Mouse (Mus musculus) hindbrain, embryonic 13.5 days (tissue): ENCODE measurements around the gene Gm20388. TPM values are rescaled to one million over a fixed set of nuclear protein-coding genes. Genes with fewer than 3 reads are reported as not detected.

Source experiments
- ATAC-seq: fragments of 200-750 bp; cut with Nextera tagmentation; 2 replicates; pipeline ENCODE4 v1.8.0; 2017; ENCODE audit warnings: moderate TSS enrichment; ENCODE audit not compliant: low FRiP score
- H3K27ac ChIP-seq: fragments of 300-500 bp; sonication (generic); 2 replicates; pipeline ENCODE4 v1.5.1; 2015; ENCODE audit warnings: inconsistent platforms, mild to moderate bottlenecking, moderate library complexity
- H3K27me3 ChIP-seq: fragments of 300-500 bp; sonication (generic); 2 replicates; pipeline ENCODE4 v1.6.1; 2015; ENCODE audit warnings: mild to moderate bottlenecking, inconsistent platforms
- H3K36me3 ChIP-seq: fragments of 300-500 bp; sonication (generic); 2 replicates; pipeline ENCODE4 v1.6.1; 2015; ENCODE audit warnings: mild to moderate bottlenecking, inconsistent platforms
- H3K4me1 ChIP-seq: fragments of 300-500 bp; sonication (generic); replicated peaks from 2 replicates; pipeline ENCODE4 v1.6.1; 2015; ENCODE audit warnings: inconsistent platforms
- H3K4me2 ChIP-seq: fragments of 300-500 bp; sonication (generic); 2 replicates; pipeline ENCODE4 v1.6.1; 2015; ENCODE audit warnings: inconsistent platforms, mild to moderate bottlenecking, moderate library complexity
- H3K4me3 ChIP-seq: fragments of 300-500 bp; sonication (generic); 2 replicates; pipeline ENCODE4 v1.5.1; 2015; ENCODE audit warnings: mild to moderate bottlenecking, inconsistent platforms
- H3K9ac ChIP-seq: fragments of 300-500 bp; sonication (generic); 2 replicates; pipeline ENCODE4 v1.6.1; 2015; ENCODE audit warnings: mild to moderate bottlenecking, inconsistent platforms
- H3K9me3 ChIP-seq: fragments of 300-500 bp; sonication (generic); 2 replicates; pipeline ENCODE4 v1.6.1; 2016; ENCODE audit warnings: inconsistent platforms
- WGBS: fragments of 180-500 bp; shearing (Covaris S2); methylation state at CpG from one replicate; pipeline ENCODE4 v1.1.7; 2015; 5-methylcytosine and 5-hydroxymethylcytosine counted together
- polyA plus RNA-seq: library from polyadenylated mRNA; unstranded; fragments of >200 nt; fragmentation: Nextera tagmentation; extraction: Ambion mirVana; gene quantifications from 2 replicates; pipeline ENCODE4 v1.2.1, GENCODE M21; 2015

The Gm20388 gene
- polyA plus RNA-seq, 1 experiment from 2014 or later = 1.9 TPM

DNA sequence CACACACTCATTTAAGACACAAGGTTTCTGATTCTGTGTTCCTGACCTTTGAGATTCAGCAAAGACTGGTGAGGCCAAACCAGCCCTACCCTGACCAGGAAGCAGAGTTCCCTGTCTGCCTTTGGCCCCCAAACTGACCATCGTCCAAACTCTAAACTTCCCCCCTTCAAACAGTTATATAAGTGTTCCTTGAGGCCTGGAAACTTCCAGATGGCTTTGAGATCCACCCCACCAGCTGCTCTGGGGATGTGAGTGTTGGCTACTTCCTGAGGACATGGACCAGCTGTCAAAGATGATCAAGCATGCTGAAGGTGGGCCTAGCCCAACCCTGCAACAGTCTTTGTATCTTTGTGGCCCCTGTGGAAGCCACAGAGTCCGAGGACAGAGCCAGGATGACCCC, 146.4 kb downstream of the Gm20388 start:
- ATAC-seq = no peak
- H3K9me3 ChIP-seq = peaks cover 5% of the 10 kb centered on the region; the same call in 1 of the 2 replicates
- H3K27ac ChIP-seq = no peak overlapping the region
- WGBS = 80% methylated on average over 2 of the region's 2 CpGs
- H3K27me3 ChIP-seq = no peaks in the 10 kb centered on the region
- H3K4me2 ChIP-seq = no peak overlapping the region
- H3K4me3 ChIP-seq = no peak overlapping the region
- H3K9ac ChIP-seq = no peak overlapping the region
- H3K4me1 ChIP-seq = no peaks in the 10 kb centered on the region
- H3K36me3 ChIP-seq = no peaks in the 10 kb centered on the region

GRCm38 (mm10) chr8:120062742-120063141, 152.1 kb downstream of the Gm20388 start:
- Histone ChIP-seq H3K27ac (no peak overlapping the region), H3K9ac (no peak overlapping the region), H3K36me3 (no peaks in the 10 kb centered on the region), H3K4me3 (no peak overlapping the region), H3K9me3 (no peaks in the 10 kb centered on the region), H3K4me2 (no peak overlapping the region), H3K4me1 (no peaks in the 10 kb centered on the region), H3K27me3 (no peaks in the 10 kb centered on the region)
- no peak for ATAC-seq
- WGBS = 91% methylated on average over 14 of the region's 14 CpGs

DNA sequence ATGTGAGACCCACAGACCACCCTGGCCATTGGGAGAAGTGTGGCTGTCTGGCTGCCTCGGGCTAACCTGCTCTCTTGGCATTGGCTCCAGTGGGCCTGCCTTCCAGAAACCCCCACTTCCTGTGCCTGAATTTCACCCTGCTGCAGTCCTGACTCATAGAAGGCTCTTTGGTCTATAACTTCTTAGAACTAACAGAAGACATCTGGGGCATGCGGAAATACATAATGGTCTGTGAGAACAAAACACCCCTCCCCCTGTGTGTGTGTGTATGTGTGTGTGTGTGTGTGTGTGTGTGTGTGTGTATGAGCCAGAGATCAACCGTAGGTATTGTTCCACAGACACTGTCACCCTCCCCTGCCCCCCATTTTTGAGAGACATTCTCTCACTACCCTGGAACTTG, 152.7 kb downstream of the Gm20388 start:
- H3K9me3 ChIP-seq = no peaks in the 10 kb centered on the region
- no peaks in the 10 kb centered on the region for H3K27me3 ChIP-seq
- 80% methylated on average over 3 of the region's 3 CpGs for WGBS
- no peak for ATAC-seq
- no peak overlapping the region for H3K4me3 ChIP-seq
- H3K36me3 ChIP-seq = no peaks in the 10 kb centered on the region
- 0 out of 2 replicates have a peak, but pooled peaks cover 5% of the 10 kb centered on the region for H3K4me1 ChIP-seq
- H3K9ac ChIP-seq = no peak overlapping the region
- no peak overlapping the region for H3K4me2 ChIP-seq
- no peak overlapping the region for H3K27ac ChIP-seq

DNA sequence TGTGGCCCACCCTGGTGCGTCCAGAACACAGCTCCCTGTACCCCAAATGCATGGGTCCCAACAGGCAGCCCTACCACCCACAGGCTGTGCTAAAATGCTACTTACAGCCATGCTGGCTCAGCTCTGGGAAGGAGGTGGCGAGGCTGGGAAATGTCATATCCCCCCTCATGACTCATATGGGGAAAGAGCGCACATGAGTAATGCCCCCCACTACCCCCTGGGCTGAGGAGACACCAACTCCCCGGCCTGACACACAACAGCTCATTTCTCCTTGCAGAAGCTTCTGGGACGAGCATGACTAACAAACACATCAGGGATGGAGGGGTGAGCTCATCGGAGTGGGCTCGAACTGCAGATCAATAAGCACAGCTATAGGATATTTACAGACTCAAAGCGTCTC, 155.0 kb downstream of the Gm20388 start:
- Histone ChIP-seq H3K27me3 (no peaks in the 10 kb centered on the region), H3K9ac (no peak overlapping the region), H3K9me3 (no peaks in the 10 kb centered on the region), H3K36me3 (no peaks in the 10 kb centered on the region), H3K4me1 (0 out of 2 replicates have a peak, but pooled peaks cover 6% of the 10 kb centered on the region), H3K27ac (no peak overlapping the region), H3K4me2 (no peak overlapping the region), H3K4me3 (no peak overlapping the region)
- 96% methylated on average over 8 of the region's 8 CpGs for WGBS
- no peak for ATAC-seq

DNA sequence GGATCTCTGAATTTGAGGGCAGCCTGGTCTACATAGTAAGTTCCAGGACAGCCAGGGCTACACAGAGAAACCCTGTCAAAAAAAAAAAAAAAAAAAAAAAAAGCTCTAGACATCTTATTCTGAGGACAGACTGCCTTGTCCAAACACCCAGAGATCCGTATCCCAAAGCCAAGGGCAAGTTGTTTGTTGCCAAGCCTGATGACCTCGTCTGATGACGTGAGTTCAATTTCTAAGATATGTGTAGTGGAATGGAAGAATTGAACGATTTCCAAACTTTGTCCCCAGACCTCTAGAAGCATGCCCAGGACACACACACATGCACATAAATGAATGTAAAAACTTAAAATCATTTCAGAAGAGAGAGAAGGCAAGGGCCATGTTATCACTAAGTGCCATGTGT, 155.6 kb downstream of the Gm20388 start:
- H3K36me3 ChIP-seq = no peaks in the 10 kb centered on the region
- H3K4me2 ChIP-seq = no peak overlapping the region
- ATAC-seq = no peak
- no peak overlapping the region for H3K27ac ChIP-seq
- no peaks in the 10 kb centered on the region for H3K27me3 ChIP-seq
- H3K4me1 ChIP-seq = 0 out of 2 replicates have a peak, but pooled peaks cover 6% of the 10 kb centered on the region
- 93% methylated on average over 4 of the region's 4 CpGs for WGBS
- H3K4me3 ChIP-seq = no peak overlapping the region
- H3K9me3 ChIP-seq = no peaks in the 10 kb centered on the region
- H3K9ac ChIP-seq = no peak overlapping the region

- Histone ChIP-seq H3K4me2 (no peak overlapping the region), H3K4me3 (no peak overlapping the region), H3K9ac (no peak overlapping the region), H3K36me3 (no peaks in the 10 kb centered on the region), H3K27ac (no peak overlapping the region), H3K27me3 (no peaks in the 10 kb centered on the region), H3K4me1 (0 out of 2 replicates have a peak, but pooled peaks cover 6% of the 10 kb centered on the region), H3K9me3 (no peaks in the 10 kb centered on the region)
- 60% methylated on average over 19 of the region's 19 CpGs for WGBS
- no peak for ATAC-seq
Measured at GRCm38 (mm10) chr8:120067936-120068668, 157.5 kb downstream of the Gm20388 start.

GRCm38 (mm10) chr8:120071684-120072083, 161.0 kb downstream of the Gm20388 start:
- Histone ChIP-seq H3K4me2 (no peak overlapping the region), H3K9ac (no peak overlapping the region), H3K36me3 (no peaks in the 10 kb centered on the region), H3K27me3 (0 out of 2 replicates have a peak, but pooled peaks cover 2% of the 10 kb centered on the region), H3K4me1 (peaks cover 14% of the 10 kb centered on the region; the same call in 1 of the 2 replicates), H3K27ac (no peak overlapping the region), H3K9me3 (no peaks in the 10 kb centered on the region), H3K4me3 (no peak overlapping the region)
- ATAC-seq = peak; percentile 71
- WGBS = 28% methylated on average over 4 of the region's 4 CpGs

DNA sequence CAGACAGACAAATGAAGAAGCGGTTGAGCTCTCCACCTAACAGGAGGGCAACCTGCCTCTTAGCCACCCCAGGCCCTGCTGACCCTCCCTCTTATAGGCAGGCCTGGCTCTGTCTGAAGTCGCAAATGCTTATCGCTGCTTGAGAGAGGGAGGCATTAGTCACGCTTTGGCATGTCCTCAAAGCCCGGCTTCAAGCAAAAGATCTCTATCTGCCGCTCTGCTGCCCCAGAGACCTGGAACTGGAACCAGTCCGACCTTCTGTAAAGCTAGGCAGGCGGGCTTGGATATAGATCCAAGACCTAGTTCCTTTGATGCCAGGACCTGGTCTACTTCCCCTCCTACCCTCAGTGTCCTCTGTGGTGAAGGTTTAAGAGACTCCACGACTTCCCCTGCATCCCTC, 161.6 kb downstream of the Gm20388 start:
- H3K27me3 ChIP-seq = 0 out of 2 replicates have a peak, but pooled peaks cover 2% of the 10 kb centered on the region
- no peaks in the 10 kb centered on the region for H3K9me3 ChIP-seq
- no peak overlapping the region for H3K27ac ChIP-seq
- no peaks in the 10 kb centered on the region for H3K36me3 ChIP-seq
- H3K4me1 ChIP-seq = peaks cover 14% of the 10 kb centered on the region; the same call in 1 of the 2 replicates
- ATAC-seq = no peak
- no peak overlapping the region for H3K4me2 ChIP-seq
- H3K9ac ChIP-seq = no peak overlapping the region
- 60% methylated on average over 9 of the region's 9 CpGs for WGBS
- no peak overlapping the region for H3K4me3 ChIP-seq

GRCm38 (mm10) chr8:120072827-120073226, 162.2 kb downstream of the Gm20388 start:
- H3K9ac ChIP-seq = no peak overlapping the region
- H3K9me3 ChIP-seq = no peaks in the 10 kb centered on the region
- H3K36me3 ChIP-seq = no peaks in the 10 kb centered on the region
- no peak overlapping the region for H3K4me2 ChIP-seq
- 0 out of 2 replicates have a peak, but pooled peaks cover 2% of the 10 kb centered on the region for H3K27me3 ChIP-seq
- peaks cover 14% of the 10 kb centered on the region; the same call in 1 of the 2 replicates for H3K4me1 ChIP-seq
- no peak overlapping the region for H3K27ac ChIP-seq
- 78% methylated on average over 8 of the region's 8 CpGs for WGBS
- no peak for ATAC-seq
- no peak overlapping the region for H3K4me3 ChIP-seq

GRCm38 (mm10) chr8:120074516-120074915, 163.9 kb downstream of the Gm20388 start:
- H3K4me3 ChIP-seq = no peak overlapping the region
- no peak overlapping the region for H3K4me2 ChIP-seq
- H3K9me3 ChIP-seq = no peaks in the 10 kb centered on the region
- H3K9ac ChIP-seq = no peak overlapping the region
- WGBS = 81% methylated on average over 6 of the region's 6 CpGs
- H3K4me1 ChIP-seq = peaks cover 8% of the 10 kb centered on the region; the same call in 1 of the 2 replicates
- H3K27me3 ChIP-seq = 0 out of 2 replicates have a peak, but pooled peaks cover 2% of the 10 kb centered on the region
- no peak overlapping the region for H3K27ac ChIP-seq
- no peak for ATAC-seq
- no peaks in the 10 kb centered on the region for H3K36me3 ChIP-seq

DNA sequence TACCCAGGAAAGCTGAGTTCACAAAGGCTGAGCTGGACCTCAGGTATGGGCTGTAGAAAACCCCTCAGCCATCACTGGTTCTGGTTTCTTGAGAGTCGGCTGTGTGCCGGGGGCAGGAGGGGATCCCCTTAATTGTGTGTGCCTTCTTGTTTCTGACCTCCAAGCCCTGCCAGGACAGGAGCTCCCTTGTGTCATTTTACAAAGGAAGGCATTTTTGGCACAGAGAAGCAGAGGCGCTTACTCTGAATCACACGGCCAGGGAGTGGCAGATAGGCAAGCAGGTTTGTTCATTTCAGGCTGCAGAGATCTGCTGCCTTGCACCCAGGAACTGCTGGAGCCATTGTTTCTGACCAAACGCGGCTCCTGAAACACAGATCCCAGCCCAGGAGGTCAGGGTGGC, 164.7 kb downstream of the Gm20388 start:
- no peak overlapping the region for H3K27ac ChIP-seq
- H3K4me3 ChIP-seq = no peak overlapping the region
- peaks cover 8% of the 10 kb centered on the region; the same call in 1 of the 2 replicates for H3K36me3 ChIP-seq
- no peaks in the 10 kb centered on the region for H3K9me3 ChIP-seq
- peaks cover 8% of the 10 kb centered on the region; the same call in 1 of the 2 replicates for H3K4me1 ChIP-seq
- 0 out of 2 replicates have a peak, but pooled peaks cover 2% of the 10 kb centered on the region for H3K27me3 ChIP-seq
- H3K4me2 ChIP-seq = no peak overlapping the region
- peak overlapping the region; percentile 51; the same call in 1 of the 2 replicates for H3K9ac ChIP-seq
- ATAC-seq = no peak
- 49% methylated on average over 6 of the region's 6 CpGs for WGBS

DNA sequence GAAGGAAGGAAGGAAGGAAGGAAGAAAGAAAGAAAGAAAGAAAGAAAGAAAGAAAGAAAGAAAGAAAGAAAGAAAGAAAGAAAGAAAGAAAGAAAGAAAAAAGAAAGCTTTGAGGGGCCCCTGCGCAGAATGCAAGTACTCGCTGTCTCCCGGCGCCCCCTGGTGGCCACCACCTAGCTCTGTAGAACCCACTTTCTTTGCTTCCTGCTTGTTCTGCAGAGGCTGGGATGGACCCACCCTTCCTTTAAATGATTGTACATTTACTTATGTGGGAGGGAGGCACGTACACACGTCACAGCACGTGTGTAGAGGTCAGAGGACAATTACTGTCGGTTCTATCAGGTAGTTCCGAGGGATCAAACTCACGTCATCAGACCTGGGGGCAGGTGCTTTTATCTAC, 167.4 kb downstream of the Gm20388 start:
- no peak for ATAC-seq
- Histone ChIP-seq H3K4me3 (no peak overlapping the region), H3K36me3 (peaks cover 35% of the 10 kb centered on the region), H3K27ac (no peak overlapping the region), H3K9me3 (no peaks in the 10 kb centered on the region), H3K4me2 (no peak overlapping the region), H3K4me1 (peaks cover 8% of the 10 kb centered on the region; the same call in 1 of the 2 replicates), H3K27me3 (0 out of 2 replicates have a peak, but pooled peaks cover 2% of the 10 kb centered on the region), H3K9ac (no peak overlapping the region)
- 20% methylated on average over 10 of the region's 10 CpGs for WGBS

- H3K27ac ChIP-seq = no peak overlapping the region
- no peak overlapping the region for H3K9ac ChIP-seq
- no peak overlapping the region for H3K4me2 ChIP-seq
- H3K36me3 ChIP-seq = peaks cover 44% of the 10 kb centered on the region
- WGBS = 59% methylated on average over 5 of the region's 5 CpGs
- H3K4me1 ChIP-seq = peaks cover 8% of the 10 kb centered on the region; the same call in 1 of the 2 replicates
- no peak overlapping the region for H3K4me3 ChIP-seq
- no peak for ATAC-seq
- no peaks in the 10 kb centered on the region for H3K27me3 ChIP-seq
- H3K9me3 ChIP-seq = no peaks in the 10 kb centered on the region
Measured at GRCm38 (mm10) chr8:120079361-120079760, 168.7 kb downstream of the Gm20388 start.
